Mouse (Mus musculus): ENCODE measurements around the gene Ptprf. TPM values are rescaled to one million over a fixed set of nuclear protein-coding genes. Genes with fewer than 3 reads are reported as not detected.
A peak's percentile ranks its signal among the peaks of the same experiment; 100 is the strongest.

Gene Ptprf
- polyA plus RNA-seq, 1 experiment from 2014 or later, result 64.4 TPM

- no peak overlapping the region for H3K27ac ChIP-seq
- no peak overlapping the region for H3K4me3 ChIP-seq (replicated peaks)
- H3K27me3 ChIP-seq, result no peaks in the 10 kb centered on the region
- no peak for ATAC-seq (replicated peaks; ENCODE audit: low FRiP score)
- H3K36me3 ChIP-seq, result peaks cover 100% of the 10 kb centered on the region
- H3K4me1 ChIP-seq, result no peaks in the 10 kb centered on the region
- H3K9me3 ChIP-seq (replicated peaks), result no peaks in the 10 kb centered on the region
- 74% methylated on average over 7 of the region's 7 CpGs for WGBS
- no peak overlapping the region for H3K4me2 ChIP-seq
- no peak overlapping the region for H3K9ac ChIP-seq
Observed at GRCm38 (mm10) chr4:118221261-118221660, 69.9 kb downstream of the Ptprf start.

- Histone ChIP-seq H3K4me3 (replicated peaks) (no peak overlapping the region), H3K9me3 (replicated peaks) (no peaks in the 10 kb centered on the region), H3K27me3 (no peaks in the 10 kb centered on the region), H3K9ac (no peak overlapping the region), H3K4me1 (no peaks in the 10 kb centered on the region), H3K36me3 (peaks cover 100% of the 10 kb centered on the region), H3K27ac (no peak overlapping the region), H3K4me2 (no peak overlapping the region)
- no peak for ATAC-seq (replicated peaks; ENCODE audit: low FRiP score)
- 83% methylated on average over 9 of the region's 9 CpGs for WGBS
Observed at GRCm38 (mm10) chr4:118220756-118221155, 70.4 kb downstream of the Ptprf start.

- no peaks in the 10 kb centered on the region for H3K9me3 ChIP-seq (replicated peaks)
- H3K9ac ChIP-seq, result no peak overlapping the region
- ATAC-seq (replicated peaks; ENCODE audit: low FRiP score), result no peak
- H3K4me2 ChIP-seq, result no peak overlapping the region
- no peak overlapping the region for H3K4me3 ChIP-seq (replicated peaks)
- peaks cover 100% of the 10 kb centered on the region for H3K36me3 ChIP-seq
- H3K27me3 ChIP-seq, result no peaks in the 10 kb centered on the region
- no peaks in the 10 kb centered on the region for H3K4me1 ChIP-seq
- 83% methylated on average over 6 of the region's 6 CpGs for WGBS
- H3K27ac ChIP-seq, result no peak overlapping the region
Observed at GRCm38 (mm10) chr4:118219487-118219886, 71.7 kb downstream of the Ptprf start.

DNA sequence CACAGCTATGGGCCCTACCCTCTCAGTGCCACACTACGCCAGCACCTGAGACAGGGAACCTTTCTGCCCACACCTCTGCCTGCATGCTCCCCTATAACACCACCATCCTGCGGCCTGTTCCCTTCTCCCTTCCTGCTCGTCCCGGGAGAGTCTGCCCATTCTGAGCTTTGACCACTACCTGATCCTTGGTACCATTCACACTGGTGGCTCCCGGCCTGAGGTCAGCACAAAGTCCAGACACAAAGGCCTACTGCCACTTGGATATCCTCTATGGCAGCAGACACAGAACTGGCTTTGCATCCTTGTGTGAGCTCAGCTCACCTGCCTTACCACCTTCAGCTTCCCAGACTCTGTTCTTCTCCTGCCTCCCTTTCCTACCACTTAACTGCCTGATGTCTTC lies 72.7 kb downstream of the Ptprf start:
- H3K4me2 ChIP-seq, result no peak overlapping the region
- no peak for ATAC-seq (replicated peaks; ENCODE audit: low FRiP score)
- H3K4me3 ChIP-seq (replicated peaks), result no peak overlapping the region
- H3K27ac ChIP-seq, result no peak overlapping the region
- WGBS, result 90% methylated on average over 5 of the region's 5 CpGs
- no peaks in the 10 kb centered on the region for H3K27me3 ChIP-seq
- H3K4me1 ChIP-seq, result no peaks in the 10 kb centered on the region
- H3K36me3 ChIP-seq, result peaks cover 100% of the 10 kb centered on the region
- no peaks in the 10 kb centered on the region for H3K9me3 ChIP-seq (replicated peaks)
- no peak overlapping the region for H3K9ac ChIP-seq

DNA sequence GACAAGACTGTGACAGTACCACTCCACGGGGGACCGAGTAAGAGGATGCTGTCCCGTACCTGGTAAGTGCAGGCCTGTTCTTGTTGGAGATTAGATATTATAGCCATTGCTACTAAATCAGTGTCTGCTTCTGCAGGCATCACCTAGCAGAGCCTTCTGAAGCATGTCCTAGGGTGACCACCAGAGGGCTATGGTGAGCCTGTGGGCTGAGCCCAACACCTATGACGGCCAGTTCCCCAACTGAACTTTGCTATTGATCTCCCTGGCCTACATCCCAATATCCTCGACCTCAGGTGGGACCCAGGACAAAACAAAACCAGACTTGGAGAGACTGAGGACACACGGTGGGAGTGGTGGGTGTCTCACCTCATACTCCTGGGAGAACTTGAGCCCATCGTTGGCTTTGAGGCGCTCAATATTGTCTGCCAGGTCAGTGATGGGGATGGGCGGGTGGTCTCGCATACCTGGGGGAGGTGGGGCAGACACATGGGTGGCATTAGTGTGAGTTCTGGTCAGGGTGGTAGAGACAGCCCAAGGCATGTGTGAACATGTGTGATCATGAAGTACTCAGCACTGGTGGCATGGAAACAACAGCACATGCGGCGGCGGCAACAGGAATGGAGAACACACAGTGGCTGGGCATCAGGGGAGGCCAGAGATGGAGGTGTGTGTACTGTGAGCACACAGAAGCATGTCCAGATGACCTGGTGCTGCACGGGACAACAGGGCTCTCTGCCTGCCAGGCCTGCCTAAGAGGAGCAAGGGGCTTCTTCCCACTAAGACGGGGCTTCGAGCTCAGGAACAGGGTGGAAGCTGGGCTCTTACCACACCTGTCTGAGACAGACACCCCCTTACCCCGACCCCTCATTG lies 74.2 kb downstream of the Ptprf start:
- Histone ChIP-seq H3K4me2 (no peak overlapping the region), H3K27me3 (no peaks in the 10 kb centered on the region), H3K9ac (no peak overlapping the region), H3K9me3 (replicated peaks) (no peaks in the 10 kb centered on the region), H3K4me1 (no peaks in the 10 kb centered on the region), H3K36me3 (peaks cover 100% of the 10 kb centered on the region), H3K4me3 (replicated peaks) (no peak overlapping the region), H3K27ac (no peak overlapping the region)
- peak; percentile 27; the same call in 1 of the 2 replicates for ATAC-seq (replicated peaks; ENCODE audit: low FRiP score)
- 81% methylated on average over 17 of the region's 17 CpGs for whole genome bisulfite sequencing

DNA sequence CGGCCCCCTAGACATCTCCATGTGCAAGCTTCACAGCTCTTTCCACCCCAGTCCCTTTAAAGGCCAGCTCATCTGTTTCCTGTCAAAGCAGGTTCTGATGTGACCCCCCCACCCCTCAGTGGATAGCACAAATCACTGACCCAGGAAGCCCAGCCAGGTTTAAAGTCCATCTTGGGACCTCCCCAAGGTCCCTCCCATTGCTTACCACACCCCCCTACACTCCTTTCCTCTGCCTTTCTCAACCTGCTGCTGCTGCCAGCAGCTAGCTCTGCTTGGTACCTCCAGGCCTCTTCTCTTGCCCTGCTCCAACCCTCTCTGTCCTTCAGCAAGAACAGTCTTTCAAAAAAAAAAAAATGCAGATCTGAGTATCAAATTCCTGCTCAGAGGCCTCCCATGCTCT lies 76.3 kb downstream of the Ptprf start:
- Histone ChIP-seq H3K4me1 (no peaks in the 10 kb centered on the region), H3K27me3 (no peaks in the 10 kb centered on the region), H3K9ac (no peak overlapping the region), H3K27ac (no peak overlapping the region), H3K4me3 (replicated peaks) (no peak overlapping the region), H3K9me3 (replicated peaks) (no peaks in the 10 kb centered on the region), H3K4me2 (no peak overlapping the region), H3K36me3 (peaks cover 100% of the 10 kb centered on the region)
- WGBS, result 87% methylated on average over 1 of the region's 1 CpGs
- no peak; the same call in 1 of the 2 replicates for ATAC-seq (replicated peaks; ENCODE audit: low FRiP score)

GRCm38 (mm10) chr4:118206918-118207640 lies 84.1 kb downstream of the Ptprf start:
- no peak for ATAC-seq (replicated peaks; ENCODE audit: low FRiP score)

DNA sequence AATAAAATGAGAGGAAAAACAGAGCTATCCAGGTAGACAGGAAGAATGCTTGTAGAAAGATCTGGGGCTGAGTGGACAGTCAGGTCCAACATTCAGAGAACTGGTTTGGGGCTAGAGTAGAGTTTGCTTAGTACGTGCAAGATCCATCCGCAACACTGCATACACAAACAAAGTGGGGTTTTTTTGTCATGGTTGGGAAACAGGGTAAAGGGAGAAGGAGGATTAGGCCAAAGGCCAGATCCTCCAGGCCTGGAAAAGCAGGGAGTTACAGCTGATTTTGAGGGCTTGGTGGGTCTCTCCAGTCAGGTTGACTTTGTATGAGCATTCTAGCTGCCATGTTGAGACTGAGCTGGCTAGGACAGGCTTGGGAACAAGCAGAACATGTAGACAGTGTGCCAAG lies 85.3 kb downstream of the Ptprf start:
- Histone ChIP-seq H3K4me3 (replicated peaks) (no peak overlapping the region), H3K27ac (no peak overlapping the region), H3K36me3 (peaks cover 37% of the 10 kb centered on the region), H3K4me2 (no peak overlapping the region), H3K9ac (no peak overlapping the region), H3K27me3 (no peaks in the 10 kb centered on the region), H3K9me3 (replicated peaks) (no peaks in the 10 kb centered on the region), H3K4me1 (no peaks in the 10 kb centered on the region)
- ATAC-seq (replicated peaks; ENCODE audit: low FRiP score), result no peak
- WGBS, result 78% methylated on average over 2 of the region's 2 CpGs

More at GRCm38 (mm10) chr4:118206918-118207640, 84.1 kb downstream of the Ptprf start:
- WGBS, result 68% methylated on average over 10 of the region's 10 CpGs
- H3K36me3 ChIP-seq, result peaks cover 49% of the 10 kb centered on the region
- H3K4me2 ChIP-seq, result no peak overlapping the region
- H3K9me3 ChIP-seq (replicated peaks), result no peaks in the 10 kb centered on the region
- H3K27me3 ChIP-seq, result no peaks in the 10 kb centered on the region
- H3K4me1 ChIP-seq, result no peaks in the 10 kb centered on the region
- H3K9ac ChIP-seq, result no peak overlapping the region
- no peak overlapping the region for H3K27ac ChIP-seq
- no peak overlapping the region for H3K4me3 ChIP-seq (replicated peaks)

DNA sequence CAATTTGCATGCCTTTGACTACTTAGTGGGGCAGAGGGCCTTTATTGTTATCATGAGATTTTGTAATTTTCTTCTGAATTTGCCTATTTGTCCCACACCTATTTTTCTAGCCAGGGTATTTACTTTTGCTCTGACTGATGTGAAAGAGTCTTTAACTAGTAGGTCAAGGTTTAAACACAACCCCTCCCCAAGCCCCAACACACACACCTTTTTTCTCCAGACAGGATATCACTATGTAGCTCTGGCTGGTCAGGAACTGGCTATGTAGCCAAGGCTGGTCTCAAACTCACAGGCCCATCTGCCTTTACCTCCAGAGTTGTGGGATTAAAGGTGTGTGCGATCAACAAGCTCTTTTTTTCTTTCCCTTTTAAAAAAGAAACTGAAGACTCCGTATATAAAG lies 92.1 kb downstream of the Ptprf start:
- no peak for ATAC-seq (replicated peaks; ENCODE audit: low FRiP score)
- H3K27me3 ChIP-seq, result no peaks in the 10 kb centered on the region
- WGBS, result 83% methylated on average over 2 of the region's 2 CpGs

GRCm38 (mm10) chr4:118198606-118199005 lies 92.6 kb downstream of the Ptprf start:
- Histone ChIP-seq H3K27ac (no peak overlapping the region), H3K27me3 (no peaks in the 10 kb centered on the region), H3K9me3 (replicated peaks) (no peaks in the 10 kb centered on the region), H3K4me2 (no peak overlapping the region), H3K4me1 (no peaks in the 10 kb centered on the region), H3K4me3 (replicated peaks) (no peak overlapping the region), H3K9ac (no peak overlapping the region), H3K36me3 (no peaks in the 10 kb centered on the region)
- no peak for ATAC-seq (replicated peaks; ENCODE audit: low FRiP score)
- WGBS, result 45% methylated on average over 3 of the region's 3 CpGs

More for the DNA sequence above, 92.1 kb downstream of the Ptprf start:
- Histone ChIP-seq H3K9me3 (replicated peaks) (no peaks in the 10 kb centered on the region), H3K27ac (no peak overlapping the region), H3K4me3 (replicated peaks) (no peak overlapping the region), H3K4me1 (no peaks in the 10 kb centered on the region), H3K36me3 (no peaks in the 10 kb centered on the region), H3K9ac (no peak overlapping the region), H3K4me2 (no peak overlapping the region)

- Histone ChIP-seq H3K27ac (no peak overlapping the region), H3K9me3 (replicated peaks) (no peaks in the 10 kb centered on the region), H3K36me3 (no peaks in the 10 kb centered on the region), H3K4me3 (replicated peaks) (no peak overlapping the region), H3K9ac (no peak overlapping the region), H3K4me1 (no peaks in the 10 kb centered on the region), H3K27me3 (no peaks in the 10 kb centered on the region), H3K4me2 (no peak overlapping the region)
- 88% methylated on average over 10 of the region's 10 CpGs for WGBS
- ATAC-seq (replicated peaks; ENCODE audit: low FRiP score), result no peak
Observed at GRCm38 (mm10) chr4:118196185-118196584, 95.0 kb downstream of the Ptprf start.

DNA sequence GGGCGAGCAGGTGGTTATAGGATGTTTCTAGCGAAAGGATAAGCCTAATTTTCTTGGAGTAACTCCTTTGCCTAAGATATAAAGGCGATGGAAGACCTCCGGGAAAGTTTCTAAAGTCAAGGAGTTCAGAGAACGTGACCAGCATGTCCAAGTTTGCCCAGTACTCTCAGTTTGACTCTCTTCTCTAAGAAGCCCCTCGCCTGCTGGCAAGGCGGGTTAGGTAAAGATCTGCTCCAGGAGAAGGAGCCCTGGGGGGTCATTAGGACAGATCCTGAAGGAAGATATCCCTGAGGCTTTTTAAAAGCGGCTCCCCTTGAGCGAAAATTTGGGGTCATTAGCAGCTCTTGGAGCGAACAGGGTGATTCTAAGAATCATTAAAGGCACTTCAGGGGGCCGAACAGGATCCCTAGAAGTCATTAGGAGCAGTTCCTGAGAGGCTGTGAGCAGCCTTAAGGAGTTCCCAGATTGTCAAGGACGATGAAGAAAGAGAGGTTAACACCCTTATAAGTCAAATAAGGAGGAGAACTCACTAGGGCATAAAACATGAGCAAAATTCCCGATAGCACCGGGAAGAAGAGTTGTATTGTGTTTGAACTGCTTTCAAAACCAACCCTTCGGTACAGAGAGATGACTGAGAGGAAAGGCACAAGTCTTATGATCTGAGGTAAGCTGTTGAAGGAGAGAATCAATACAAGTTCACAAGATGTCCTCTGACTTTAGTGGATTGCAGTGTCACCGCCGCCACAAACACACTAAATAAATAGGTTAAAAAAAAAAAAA lies 110.7 kb downstream of the Ptprf start:
- peak overlapping the region; percentile 77 for H3K4me2 ChIP-seq
- peaks cover 12% of the 10 kb centered on the region for H3K4me1 ChIP-seq
- no peaks in the 10 kb centered on the region for H3K27me3 ChIP-seq
- peak overlapping the region; percentile 95 for H3K27ac ChIP-seq
- peaks cover 20% of the 10 kb centered on the region for H3K36me3 ChIP-seq
- H3K9me3 ChIP-seq (replicated peaks), result no peaks in the 10 kb centered on the region
- peak overlapping the region; percentile 79 for H3K4me3 ChIP-seq (replicated peaks)
- ATAC-seq (replicated peaks; ENCODE audit: low FRiP score), result no peak
- peak overlapping the region; percentile 51 for H3K9ac ChIP-seq
- 12% methylated on average over 17 of the region's 17 CpGs for WGBS
